Mouse (Mus musculus) embryo, embryonic 11 days (tissue): Measurements from ENCODE around the gene Rae1.

Source experiments
- DNase-seq: peaks from one replicate; pipeline ENCODE4 v3.0.0-alpha.2; 2015

The Rae1 gene

GRCm38 (mm10) chr2:173027824-173028495 is 28.0 kb downstream of the Rae1 start:
- no peak for DNase-seq

GRCm38 (mm10) chr2:173028508-173029031 is 28.7 kb downstream of the Rae1 start:
- no peak for DNase-seq

- no peak for DNase-seq
Observed at GRCm38 (mm10) chr2:173030591-173031338, 30.8 kb downstream of the Rae1 start.

GRCm38 (mm10) chr2:173033531-173033930 is 33.6 kb downstream of the Rae1 start:
- DNase-seq: no peak

- DNase-seq: no peak
Observed at GRCm38 (mm10) chr2:173034998-173035397, 35.1 kb downstream of the Rae1 start.

- DNase-seq: no peak
Observed at GRCm38 (mm10) chr2:173035653-173036052, 35.7 kb downstream of the Rae1 start.

GRCm38 (mm10) chr2:173036055-173036454 is 36.1 kb downstream of the Rae1 start:
- DNase-seq: no peak

GRCm38 (mm10) chr2:173036611-173037010 is 36.7 kb downstream of the Rae1 start:
- DNase-seq: no peak

GRCm38 (mm10) chr2:173037347-173037746 is 37.4 kb downstream of the Rae1 start:
- DNase-seq: no peak

GRCm38 (mm10) chr2:173037827-173038607 is 38.1 kb downstream of the Rae1 start:
- DNase-seq: no peak

GRCm38 (mm10) chr2:173039041-173039440 is 39.1 kb downstream of the Rae1 start:
- DNase-seq: no peak

GRCm38 (mm10) chr2:173040803-173041202 is 40.9 kb downstream of the Rae1 start:
- no peak for DNase-seq

- no peak for DNase-seq
Observed at GRCm38 (mm10) chr2:173041242-173041641, 41.3 kb downstream of the Rae1 start.

GRCm38 (mm10) chr2:173041893-173042292 is 42.0 kb downstream of the Rae1 start:
- no peak for DNase-seq

GRCm38 (mm10) chr2:173042504-173043162 is 42.7 kb downstream of the Rae1 start:
- DNase-seq: no peak

GRCm38 (mm10) chr2:173044198-173044970 is 44.5 kb downstream of the Rae1 start:
- no peak for DNase-seq

- DNase-seq: no peak
Observed at GRCm38 (mm10) chr2:173046582-173047297, 46.8 kb downstream of the Rae1 start.

- no peak for DNase-seq
Observed at GRCm38 (mm10) chr2:173047471-173047870, 47.6 kb downstream of the Rae1 start.

GRCm38 (mm10) chr2:173048041-173048745 is 48.3 kb downstream of the Rae1 start:
- DNase-seq: no peak

- DNase-seq: no peak
Observed at GRCm38 (mm10) chr2:173049231-173049630, 49.3 kb downstream of the Rae1 start.

GRCm38 (mm10) chr2:173049817-173050216 is 49.9 kb downstream of the Rae1 start:
- DNase-seq: no peak
